Mouse (Mus musculus): ENCODE measurements around the gene Macf1.
A peak's percentile ranks its signal among the peaks of the same experiment; 100 is the strongest.
"Not testable (repeated sequence)": the region's sequence is repeated elsewhere in the genome, so short reads cannot be mapped to it uniquely, and the experiment has no call there.

The Macf1 gene

DNA sequence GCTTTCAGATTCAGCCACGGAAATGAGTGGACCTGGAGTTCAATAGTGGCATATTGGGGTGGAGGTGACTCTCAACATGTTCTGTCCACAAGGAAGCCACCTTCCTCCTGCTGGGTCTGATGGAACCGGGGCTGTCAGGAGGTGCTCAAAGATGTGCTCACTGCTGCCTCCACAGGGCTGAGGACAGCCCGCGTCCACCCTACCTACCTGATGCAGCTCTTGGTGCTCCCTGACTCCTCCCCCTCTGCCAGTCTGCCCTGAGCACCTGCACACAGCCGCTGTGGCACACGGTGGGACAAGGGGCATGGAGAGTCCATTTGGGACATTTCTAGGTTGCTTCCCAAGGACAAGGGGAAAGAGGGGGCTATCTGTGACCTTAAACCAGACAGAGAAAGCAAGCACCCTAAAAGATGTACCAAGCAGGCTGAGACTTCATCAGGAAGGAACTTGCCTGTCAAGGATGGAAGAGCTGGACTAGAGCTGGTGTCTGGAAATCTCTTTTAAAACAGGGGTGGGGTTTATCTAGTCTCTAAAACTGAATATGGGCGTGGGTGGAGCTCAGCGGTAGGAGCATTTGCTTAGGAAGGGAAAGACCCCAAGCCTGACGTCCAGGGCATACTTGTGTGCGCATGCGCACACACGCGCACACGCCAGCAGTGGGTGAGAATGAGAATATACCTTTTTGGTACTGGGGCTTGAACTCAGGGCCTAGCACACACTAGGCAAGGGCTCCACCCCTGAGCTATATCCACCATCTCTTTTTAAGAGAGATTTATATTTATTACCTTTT lies 348.2 kb downstream of the Macf1 start:
- DNase-seq, result no peak

DNA sequence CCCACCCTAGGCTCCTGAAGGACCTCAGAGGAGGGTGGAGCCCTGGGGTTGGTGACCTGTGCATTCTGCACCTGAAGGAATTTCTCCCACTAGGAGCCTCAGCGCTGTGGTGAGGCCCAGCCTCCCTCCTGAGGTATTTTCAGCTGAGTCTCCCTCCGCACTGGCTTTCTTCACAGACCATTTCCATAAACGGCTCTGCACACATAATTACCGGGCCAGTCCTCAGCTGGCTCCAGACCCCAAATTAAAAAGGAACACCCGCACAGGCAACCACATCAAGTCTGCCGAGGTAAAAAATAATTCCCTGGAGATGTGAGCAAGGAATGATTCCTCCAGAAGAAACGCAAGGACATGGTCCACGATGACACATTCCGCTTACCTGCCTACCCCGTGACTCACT lies 348.9 kb downstream of the Macf1 start:
- not testable (repeated sequence) for DNase-seq

DNA sequence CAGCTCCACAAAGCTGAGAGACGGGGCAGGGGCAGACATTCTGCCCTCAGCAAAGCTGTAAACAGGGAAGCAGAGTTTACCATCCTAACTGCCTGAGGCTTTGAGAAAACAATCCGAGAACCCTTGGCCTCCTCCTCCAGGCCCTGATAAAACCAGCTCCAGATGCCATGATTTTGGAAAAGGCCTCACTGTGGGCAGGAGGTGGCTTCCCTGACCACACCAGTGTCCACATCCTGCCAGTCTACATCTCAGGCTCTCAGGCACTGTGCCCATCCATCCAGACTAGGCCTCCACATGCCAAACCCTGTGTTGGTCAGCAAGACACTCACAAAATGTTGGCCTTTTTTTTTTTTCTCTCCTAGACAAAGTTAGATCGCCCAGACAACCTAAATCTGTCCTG lies 350.0 kb downstream of the Macf1 start:
- no peak for DNase-seq

DNA sequence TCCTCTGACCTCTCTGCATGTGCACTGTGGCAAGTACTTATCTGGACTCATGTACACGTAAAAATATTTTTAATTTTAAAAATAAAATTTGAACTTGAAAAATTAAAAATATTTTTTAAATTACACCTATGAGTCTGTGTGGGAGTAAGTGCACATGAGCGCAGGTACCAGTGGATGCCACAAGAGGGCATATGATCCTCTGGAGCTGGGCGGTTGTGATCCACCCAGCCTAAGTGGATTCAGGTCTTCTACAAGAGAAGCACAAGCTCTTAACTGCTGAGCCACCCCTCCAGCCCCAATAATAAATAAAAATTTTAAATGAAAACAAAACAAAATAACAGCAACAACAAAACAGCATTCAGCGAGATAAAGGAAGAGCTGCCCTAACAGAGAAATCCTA lies 351.0 kb downstream of the Macf1 start:
- no peak for DNase-seq

DNA sequence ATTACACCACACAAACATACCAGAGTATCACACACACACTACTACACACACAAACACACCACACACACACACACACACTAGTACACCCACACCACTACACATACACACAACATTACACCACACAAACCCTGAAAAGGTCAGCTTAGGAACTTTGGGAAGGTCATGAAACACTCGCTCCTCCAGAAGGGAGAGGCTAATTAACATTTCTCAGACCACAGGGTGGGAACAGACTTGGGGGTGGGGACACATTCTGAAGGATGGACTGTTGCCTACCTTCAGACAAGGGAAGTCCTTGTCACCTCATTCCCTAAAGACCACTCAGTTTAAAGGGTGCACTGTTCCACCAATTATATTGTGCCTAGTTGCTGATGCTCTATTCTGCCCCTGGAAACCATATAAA lies 352.2 kb downstream of the Macf1 start:
- not testable (repeated sequence) for DNase-seq

DNA sequence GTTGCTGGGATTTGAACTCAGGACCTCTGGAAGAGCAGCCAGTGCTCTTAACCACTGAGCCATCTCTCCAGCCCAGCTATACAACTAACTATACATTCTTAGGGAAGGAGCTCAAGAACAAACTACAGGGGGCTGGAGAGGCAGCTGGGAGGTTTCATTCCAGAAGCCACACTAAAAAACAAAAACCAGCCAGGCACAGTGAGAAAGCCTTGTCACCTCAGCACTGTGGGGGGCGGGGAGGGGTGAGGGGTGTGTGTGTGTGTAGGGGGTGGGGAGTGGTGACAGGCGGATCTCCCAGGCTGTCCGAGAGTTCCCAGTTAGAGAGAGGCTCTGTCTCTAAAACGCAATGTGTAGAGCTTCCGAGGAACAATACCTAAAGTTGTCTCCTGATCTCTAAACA lies 352.8 kb downstream of the Macf1 start:
- no peak for DNase-seq

DNA sequence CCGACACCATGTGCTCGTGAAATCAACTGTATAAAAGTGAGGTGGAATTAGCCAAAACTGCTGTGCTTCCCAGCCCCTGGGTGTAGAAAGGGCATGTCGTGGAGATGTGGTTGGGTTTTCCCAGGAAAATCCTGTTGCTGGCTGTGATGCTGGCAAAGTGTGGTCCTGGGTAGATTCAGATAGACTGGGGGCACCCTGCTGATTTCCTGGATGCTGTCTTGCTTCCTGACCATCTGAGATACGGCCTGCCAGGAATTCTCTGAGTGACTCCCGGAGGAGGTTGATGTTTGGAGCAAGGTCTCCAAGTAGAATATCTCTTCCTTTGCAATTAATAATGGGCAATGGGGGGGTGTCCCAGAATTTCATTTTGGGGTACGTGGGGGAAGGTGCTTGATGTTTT lies 355.2 kb downstream of the Macf1 start:
- peak; percentile 22 for DNase-seq

DNA sequence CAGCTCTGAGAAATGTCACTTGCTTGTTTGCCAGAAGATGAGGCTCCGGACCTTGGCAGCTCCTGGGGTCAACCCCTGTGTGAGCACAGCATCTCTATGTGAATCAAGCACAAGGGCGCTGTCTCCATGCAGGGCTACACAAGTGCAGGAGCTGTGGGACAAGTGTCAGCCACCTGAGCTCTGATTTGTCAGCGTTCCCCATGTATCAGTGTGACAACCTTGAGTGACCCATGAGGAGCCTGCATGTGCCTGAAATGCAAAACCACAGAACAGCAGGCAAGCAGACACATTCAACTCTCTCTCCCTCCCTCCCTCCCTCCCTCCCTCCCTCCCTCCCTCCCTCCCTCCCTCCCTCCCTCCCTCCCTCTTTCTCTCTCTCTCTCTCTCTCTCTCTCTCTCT lies 356.5 kb downstream of the Macf1 start:
- no peak for DNase-seq

DNA sequence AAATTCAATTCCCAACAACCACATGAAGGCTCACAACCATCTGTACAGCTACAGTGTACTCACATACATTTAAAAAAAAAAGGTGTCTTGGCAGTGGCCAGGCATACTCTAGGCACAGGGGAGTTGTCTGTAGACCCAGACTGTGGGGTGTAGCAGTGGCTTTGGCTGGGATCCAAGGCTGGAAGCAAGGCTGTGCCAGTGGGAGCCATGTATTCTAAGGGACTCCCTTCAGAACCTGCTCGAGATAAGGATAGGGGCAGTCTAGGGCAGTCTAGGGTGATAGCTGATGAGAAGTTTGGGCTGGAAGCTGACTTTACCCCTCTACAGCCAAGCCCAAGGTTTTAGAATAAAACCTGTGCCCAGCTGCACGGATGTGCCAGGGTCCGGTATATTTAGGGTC lies 358.1 kb downstream of the Macf1 start:
- DNase-seq, result no peak

DNA sequence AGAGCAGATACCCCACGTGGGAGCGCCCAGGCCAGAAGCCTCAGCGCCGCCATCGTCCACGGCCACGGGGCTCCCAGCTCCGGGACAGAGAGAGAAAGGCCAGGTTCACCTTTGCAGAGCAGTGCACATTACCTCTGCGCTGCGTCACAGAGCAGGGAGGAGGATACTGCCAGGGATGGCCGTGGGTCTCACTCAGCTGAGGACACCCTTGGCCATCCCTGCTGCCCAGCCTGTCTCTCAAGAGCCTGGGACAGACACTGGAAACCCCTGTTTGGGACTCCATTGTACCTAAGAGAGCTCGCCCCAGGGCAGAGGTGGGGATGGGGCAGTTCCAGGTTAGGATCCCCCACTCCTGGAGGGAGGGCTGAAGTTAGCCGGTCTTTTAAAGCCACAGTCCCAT lies 360.6 kb downstream of the Macf1 start, which contains the start of gene Oxct2a:
Oxct2a (minus strand) TSS at position 101 of the 400 bp plus-strand sequence.
- no peak for DNase-seq

DNA sequence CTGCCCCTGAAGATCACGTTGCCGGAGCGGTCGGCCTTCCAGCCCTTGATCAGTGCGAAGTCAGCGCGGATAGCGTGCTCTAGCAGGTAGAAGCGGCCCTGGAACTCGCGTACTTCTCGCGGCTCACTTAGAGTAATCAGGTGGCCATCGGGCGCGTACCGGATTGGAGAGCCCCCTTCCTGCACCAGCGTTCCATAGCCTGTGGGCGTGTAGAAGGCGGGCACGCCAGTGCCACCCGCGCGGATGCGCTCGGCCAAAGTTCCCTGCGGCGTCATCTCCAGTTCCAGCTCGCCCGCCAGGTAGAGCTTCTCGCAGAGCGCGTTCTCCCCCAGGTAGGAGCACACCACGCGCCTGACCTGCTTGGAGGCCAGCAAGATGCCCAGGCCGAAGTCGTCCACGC lies 361.2 kb downstream of the Macf1 start:
- DNase-seq, result not testable (repeated sequence)

DNA sequence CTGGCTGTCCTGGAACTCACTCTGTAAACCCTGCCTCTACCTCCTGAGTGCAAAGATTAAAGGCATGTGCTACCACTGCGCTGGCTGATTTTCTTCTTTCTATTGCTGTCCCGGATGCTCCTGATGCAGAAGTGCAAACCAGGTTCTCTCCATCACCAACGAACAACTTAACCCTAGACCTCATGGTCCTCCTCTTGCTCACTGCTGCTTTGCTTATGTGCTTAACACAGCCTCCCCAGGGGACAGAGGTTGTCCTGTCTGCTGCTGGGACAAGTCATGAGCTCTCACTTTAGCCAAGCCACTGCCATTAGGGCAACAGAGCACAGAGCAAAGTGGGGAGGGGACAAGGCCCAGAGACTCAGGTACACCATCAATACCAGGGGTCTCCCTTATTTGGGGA lies 369.7 kb downstream of the Macf1 start:
- no peak for DNase-seq

DNA sequence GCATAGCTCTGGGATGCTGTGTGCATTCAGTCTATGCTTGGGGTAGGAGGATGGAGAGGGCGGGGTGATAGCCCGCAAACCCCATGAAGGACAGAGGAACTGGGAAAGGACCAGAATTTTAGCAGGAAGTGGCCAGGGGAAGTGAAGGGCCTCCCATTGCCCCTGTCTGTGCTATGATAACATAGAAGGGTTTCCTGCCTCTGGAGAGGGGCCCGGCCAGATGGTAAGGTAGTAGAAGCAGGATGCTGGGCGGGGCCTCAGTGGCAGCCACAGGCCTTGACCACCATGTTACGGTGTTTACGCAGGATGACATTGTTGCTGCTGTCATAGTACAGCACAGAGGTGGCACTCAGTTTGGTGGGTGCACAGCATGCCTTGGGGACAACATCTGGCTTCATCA lies 371.1 kb downstream of the Macf1 start:
- DNase-seq, result no peak

DNA sequence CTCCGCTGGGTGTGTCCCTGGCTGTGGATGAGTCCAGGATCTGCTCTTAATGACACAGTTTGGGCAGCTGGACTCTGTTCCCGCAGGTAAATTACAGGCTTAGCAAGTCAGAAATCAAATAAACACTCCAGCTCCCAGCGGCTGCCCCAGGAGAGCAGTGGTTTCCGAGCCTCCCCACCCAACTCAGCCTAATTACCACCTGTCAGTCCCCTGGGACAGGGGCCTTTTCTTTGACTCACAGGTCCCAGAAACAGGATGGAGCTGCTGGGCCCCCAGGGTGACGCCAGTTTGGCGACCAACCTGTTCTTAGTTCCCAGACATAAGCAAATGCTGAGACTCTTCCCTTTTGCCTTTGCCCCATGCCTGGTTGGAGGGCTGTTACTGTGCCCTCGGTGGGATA lies 372.3 kb downstream of the Macf1 start:
- no peak for DNase-seq

DNA sequence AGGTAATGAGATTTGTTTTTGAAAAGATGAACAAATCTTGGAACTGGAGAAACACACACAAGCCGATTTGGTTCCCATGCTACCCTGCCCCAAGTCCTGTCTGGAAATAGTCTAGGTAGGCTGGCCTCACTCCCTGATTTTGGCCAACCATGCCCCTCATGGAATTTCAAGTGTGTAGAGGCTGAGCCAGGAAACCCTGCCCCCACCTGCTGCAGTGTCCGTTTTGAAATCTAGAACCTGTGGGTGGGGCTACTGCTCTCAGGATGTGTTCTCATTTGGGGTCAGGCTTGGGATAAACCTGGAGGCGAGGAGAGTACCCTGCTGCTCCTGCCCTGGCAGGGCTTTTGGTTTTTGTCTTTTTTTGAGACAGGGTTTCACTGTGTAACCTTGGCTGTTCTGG lies 375.9 kb downstream of the Macf1 start:
- DNase-seq, result no peak

DNA sequence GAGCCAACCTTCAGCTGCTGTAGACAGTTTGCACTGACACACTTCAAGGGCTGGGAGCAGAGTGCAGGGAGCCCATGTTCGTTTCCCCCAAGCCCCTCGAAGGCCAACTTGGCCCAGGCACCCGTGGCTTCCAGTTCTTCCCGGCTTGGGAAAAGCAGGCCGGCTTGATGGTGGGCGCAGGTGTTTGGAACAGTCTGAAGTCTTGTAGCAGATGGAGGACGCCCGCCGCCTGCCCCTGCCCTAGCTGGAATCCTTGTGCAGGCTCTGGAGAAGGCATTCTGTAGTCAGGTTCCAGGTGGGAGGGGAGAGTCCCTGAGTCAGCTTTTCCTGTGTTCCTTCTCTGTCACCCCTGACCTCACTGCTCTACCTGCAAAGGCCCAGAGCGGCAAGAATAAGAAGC lies 377.2 kb downstream of the Macf1 start:
- DNase-seq, result no peak

DNA sequence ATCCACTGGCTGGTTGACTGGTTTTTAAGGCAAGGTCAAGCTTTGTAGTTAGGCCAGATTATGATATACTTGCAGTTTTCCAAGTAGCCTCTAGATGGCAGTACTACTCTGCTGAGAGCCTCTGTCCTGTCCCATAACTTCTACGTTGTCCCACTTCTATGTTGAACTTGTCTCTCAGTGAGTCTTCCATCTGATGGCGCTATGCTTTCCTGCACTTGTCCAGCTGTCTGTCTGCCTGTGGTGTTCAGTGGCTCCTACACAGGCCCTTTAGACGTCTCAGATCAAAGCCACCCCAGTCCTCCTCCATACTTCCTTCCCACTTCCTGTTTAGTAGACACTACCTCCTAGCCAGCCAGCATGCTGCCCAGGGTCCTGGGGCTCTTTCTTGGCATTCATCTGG lies 378.4 kb downstream of the Macf1 start:
- peak; percentile 65 for DNase-seq
